Mouse (Mus musculus) cortical plate, adult 2 months (tissue): ENCODE data around the gene 1700037C18Rik.

ENCODE experiments used
- CTCF ChIP-seq: fragments of 200-500 bp; IDR thresholded peaks from 2 replicates; pipeline ENCODE4 v1.5.1; 2011; ENCODE audit warnings: mild to moderate bottlenecking, control low read depth, low read length; ENCODE audit not compliant: insufficient read depth; ENCODE audit errors: extremely low read depth
- POLR2A ChIP-seq: fragments of 200-500 bp; IDR thresholded peaks from 2 replicates; pipeline ENCODE4 v1.6.1; 2011; ENCODE audit warnings: mild to moderate bottlenecking, low read length, control low read depth; ENCODE audit not compliant: insufficient read depth; ENCODE audit errors: extremely low read depth

GRCm38 (mm10) chr16:3934701-3935100 lies 26.2 kb upstream of the 1700037C18Rik start:
- TF ChIP-seq CTCF: no peak
- no peak for TF ChIP-seq POLR2A
